Mouse (Mus musculus): ENCODE measurements around the gene Capn6. TPM values are rescaled to one million over a fixed set of nuclear protein-coding genes. Genes with fewer than 3 reads are reported as not detected.

Gene Capn6
- 6.6 TPM for polyA plus RNA-seq (2014; fragmentation: Illumina TruSeq; extraction: RNeasy Lipid Tissue Mini Kit (QIAGEN cat#74804))

GRCm38 (mm10) chrX:143827212-143827611, at the start of gene Capn6:
TSS of gene Capn6 (minus strand) at chrX:143827414.

Other genes starting within 250 kb of the Capn6 start
- 1.1 TPM for gene Dcx, start 105.9 kb upstream of the Capn6 start, polyA plus RNA-seq (2014; fragmentation: Illumina TruSeq; extraction: RNeasy Lipid Tissue Mini Kit (QIAGEN cat#74804))

All from ovary, adult 10 weeks (tissue).